Mouse (Mus musculus) yolk sac, embryonic 10.5 days (tissue): ENCODE measurements around the gene Acot5.
A peak's percentile ranks its signal among the peaks of the same experiment; 100 is the strongest.
"Not testable (repeated sequence)": the region's sequence is repeated elsewhere in the genome, so short reads cannot be mapped to it uniquely, and the experiment has no call there.

ENCODE experiments used
- DNase-seq: peaks from one replicate; pipeline ENCODE4 v3.0.0-alpha.2; 2017; ENCODE audit warnings: low spot score

Gene Acot5

GRCm38 (mm10) chr12:84062336-84062735 lies 6.8 kb upstream of the Acot5 start:
- no peak for DNase-seq

GRCm38 (mm10) chr12:84063228-84063627 lies 5.9 kb upstream of the Acot5 start:
- no peak for DNase-seq

- no peak for DNase-seq
These were observed 5.3 kb upstream of the Acot5 start for GRCm38 (mm10) chr12:84063833-84064232.

- DNase-seq: no peak
These were observed 4.5 kb upstream of the Acot5 start for GRCm38 (mm10) chr12:84064621-84065020.

DNA sequence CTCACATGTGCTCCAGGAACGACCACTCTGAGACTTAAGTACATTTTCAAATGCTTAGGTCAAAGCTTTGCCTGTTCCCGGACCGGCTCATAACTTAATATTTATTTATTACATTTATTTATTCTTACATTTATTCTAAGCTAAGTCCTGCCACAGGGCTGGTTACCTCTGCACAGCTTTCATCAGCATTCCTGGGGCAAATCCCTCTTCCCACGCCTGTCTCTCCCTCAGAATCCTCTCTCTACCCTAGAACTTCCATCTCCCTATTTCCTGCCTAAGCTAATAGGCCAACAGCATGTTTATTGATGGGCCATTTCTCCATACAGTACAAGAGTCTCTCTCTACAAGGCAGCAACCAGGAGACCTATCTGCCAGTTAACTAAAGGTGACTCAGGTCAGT lies 1.4 kb upstream of the Acot5 start:
- DNase-seq: no peak

DNA sequence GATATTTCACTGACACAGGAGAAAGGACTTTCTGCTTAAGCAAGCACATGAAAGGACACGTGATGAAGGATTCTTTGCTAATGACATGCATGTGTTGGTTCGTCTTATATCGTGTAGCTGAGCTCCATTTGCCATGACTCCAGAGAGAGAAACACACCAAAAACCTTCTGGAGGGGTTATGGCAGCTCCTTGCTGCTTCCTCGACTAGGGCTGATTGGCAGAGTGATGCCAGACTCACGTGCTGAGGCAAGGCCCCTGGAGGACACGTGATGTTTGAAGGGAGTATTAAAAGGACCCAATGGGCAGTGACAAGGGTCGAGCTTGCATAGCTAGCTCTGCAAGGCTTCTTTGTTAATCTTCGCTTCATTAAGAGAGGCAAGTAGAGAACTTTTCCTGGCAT lies 829 bp upstream of the Acot5 start:
- no peak for DNase-seq

GRCm38 (mm10) chr12:84069582-84069981 lies 457 bp downstream of the Acot5 start:
- DNase-seq: not testable (repeated sequence)

- DNase-seq: no peak
These were observed 2.6 kb downstream of the Acot5 start for GRCm38 (mm10) chr12:84071696-84072095.

DNA sequence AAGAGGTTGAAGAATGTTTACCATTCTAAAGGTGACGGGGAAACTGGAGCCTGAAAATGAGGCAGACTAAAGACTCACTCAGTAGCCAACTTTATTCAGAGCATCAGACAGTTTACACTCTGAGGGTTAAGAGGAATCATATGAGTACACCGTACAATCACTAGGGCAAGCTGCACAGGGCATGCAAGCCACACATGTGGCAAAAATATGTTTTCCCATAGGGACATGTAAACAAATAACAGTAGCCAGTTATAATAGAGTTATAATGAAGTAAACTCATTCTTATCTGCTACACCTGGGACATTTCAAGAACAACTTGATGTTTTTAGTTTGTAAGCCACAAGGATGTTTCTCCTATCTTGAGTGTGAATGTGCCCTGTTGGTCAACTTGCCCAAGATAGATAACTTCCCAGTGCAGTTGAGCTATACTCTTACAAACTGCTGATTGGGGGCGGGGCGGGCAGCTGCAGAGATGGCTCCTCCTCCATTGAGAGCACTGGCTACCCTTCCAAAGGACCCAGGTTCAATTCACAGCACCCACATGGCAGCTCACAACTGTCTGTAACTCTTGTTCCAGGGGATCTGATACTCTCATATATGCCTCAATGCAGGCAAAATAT lies 8.4 kb downstream of the Acot5 start:
- DNase-seq: no peak

DNA sequence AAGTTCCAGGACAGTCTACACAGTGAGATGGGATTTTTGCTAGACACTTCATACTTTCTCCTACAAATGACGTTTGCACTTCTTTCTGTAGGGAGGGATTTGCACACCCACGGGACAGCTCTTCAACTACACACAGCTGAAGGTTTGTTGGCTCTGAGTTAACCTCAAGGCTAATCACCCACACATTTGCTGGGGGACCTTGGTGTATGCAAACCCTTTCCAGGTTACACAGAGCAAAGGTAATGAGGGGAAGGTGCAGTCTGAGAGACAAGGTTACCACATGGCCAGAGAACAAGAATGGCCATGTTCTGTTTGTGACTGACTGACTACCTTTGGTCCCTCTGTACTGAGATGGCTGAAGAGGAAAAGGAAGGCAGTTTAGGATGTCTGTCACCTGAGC lies 14.7 kb downstream of the Acot5 start:
- no peak for DNase-seq

DNA sequence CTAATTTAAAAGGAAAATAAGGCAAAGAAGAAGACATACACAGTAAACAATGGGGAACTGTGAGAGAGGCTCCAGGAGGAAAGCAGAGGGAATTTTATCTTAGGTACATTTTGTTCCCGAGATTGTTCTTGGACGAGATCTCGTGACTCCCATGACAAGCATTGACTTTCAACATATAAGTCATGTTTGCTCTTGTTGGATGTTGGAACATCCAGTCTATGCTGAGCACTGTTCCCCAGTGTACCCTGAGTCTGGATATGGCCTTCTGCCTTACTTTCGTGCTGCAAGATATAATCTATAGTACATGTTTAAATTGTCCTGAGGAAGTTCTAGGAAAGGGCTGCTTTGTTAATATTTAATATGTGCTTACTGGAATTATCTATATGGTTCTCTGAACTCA lies 15.5 kb downstream of the Acot5 start:
- DNase-seq: no peak

DNA sequence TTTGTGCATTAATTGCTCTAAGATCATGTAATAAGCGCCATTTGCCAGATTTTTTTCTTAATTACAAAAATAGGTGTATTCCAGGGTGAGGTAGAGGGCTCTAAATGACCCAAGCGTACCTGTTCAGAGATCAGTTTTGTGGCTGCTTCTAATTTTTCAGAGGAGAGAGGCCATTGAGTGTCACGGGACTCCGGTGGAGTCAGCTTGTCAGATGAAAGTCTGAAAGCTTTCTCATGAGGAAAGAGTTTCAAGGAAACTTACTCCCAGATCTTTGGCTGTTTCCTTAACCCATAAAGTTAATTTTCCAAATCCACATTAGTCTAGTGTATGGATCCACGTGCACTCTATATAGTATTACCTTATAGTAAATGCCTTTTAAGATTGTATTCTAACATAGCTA lies 25.5 kb downstream of the Acot5 start:
- not testable (repeated sequence) for DNase-seq

DNA sequence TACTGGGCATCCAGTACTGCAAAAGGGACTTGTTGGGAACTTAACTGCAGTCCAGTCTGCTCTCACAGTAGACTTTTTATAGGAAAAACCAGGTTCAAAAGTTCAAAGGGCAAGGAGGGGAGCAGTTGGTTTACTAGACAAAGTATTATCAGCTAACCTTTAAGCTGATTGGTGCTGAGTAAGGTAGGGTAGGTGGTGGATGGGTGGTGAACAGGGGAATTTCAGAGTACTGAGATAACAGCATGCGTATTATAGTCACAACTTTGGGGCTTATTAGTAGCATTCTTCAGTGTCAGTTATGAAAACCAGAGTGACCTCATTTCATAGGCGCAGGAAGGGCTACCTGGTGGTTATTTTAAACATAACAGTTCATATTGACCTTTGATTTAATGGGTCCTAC lies 30.5 kb downstream of the Acot5 start:
- DNase-seq: peak; percentile 54

GRCm38 (mm10) chr12:84100071-84100470 lies 30.9 kb downstream of the Acot5 start:
- DNase-seq: no peak

- DNase-seq: peak; percentile 58
These were observed 31.7 kb downstream of the Acot5 start, which contains the start of gene Acot6 for GRCm38 (mm10) chr12:84100604-84101492. Acot6 (plus strand) TSS chr12:84100654.

GRCm38 (mm10) chr12:84101493-84101845 lies 32.3 kb downstream of the Acot5 start:
- DNase-seq: no peak

- DNase-seq: no peak
These were observed 37.9 kb downstream of the Acot5 start for GRCm38 (mm10) chr12:84107012-84107411.

GRCm38 (mm10) chr12:84107692-84108091 lies 38.6 kb downstream of the Acot5 start:
- no peak for DNase-seq

DNA sequence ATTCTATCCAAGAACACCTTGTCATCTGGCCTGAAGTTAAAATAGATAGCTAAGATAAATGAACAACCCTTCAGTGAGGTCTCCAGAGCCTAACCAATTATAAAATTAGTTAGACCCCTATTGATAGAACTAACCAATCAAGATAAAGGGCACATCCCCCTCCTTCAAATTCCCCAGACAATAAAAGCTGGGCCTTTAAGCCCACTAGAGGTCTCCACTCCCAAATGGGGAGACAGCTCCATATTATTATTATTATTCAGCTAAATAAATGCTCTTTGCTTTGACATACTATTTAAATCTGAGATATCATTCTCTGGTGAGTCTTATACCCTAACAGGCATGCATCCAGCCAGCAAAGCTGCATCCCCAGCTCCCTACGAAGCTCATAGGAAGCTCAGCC lies 40.8 kb downstream of the Acot5 start:
- no peak for DNase-seq

DNA sequence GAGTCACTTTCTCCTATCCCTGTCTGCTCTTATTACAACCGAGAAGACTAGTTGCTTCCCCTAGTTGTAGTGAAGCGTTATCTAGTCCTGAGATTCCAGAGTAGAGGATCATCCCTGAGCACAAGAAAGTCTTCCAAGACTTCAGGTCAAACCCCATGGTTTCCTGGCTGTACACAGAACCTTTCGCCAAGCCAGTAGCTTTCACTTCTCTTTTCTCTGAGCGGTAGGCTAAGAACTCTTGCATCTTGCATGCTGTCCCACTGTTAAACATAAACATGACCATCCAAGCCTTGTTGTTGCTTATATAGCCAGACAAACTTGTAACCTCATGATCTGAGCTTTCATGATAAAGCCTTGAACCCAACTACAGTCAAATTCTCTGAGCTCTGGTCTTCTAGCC lies 41.7 kb downstream of the Acot5 start:
- DNase-seq: no peak

DNA sequence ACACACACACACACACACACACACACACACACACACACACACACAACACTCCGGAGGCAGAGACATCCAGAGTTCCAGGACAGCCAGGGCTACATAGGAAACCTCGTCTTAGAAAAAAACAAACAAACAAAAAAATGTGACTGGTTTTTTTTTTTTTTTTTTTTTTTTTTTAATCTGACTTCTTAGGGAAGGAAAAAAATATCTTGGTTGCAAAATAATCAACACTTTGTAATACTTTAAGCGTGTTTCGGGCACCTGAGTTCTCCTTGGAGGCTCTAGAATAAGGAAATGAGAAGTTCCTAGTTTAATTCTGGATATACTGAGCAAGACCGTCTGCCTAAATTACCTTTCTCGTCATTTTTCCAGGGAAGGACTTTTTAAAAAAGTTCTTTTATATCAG lies 44.6 kb downstream of the Acot5 start:
- no peak for DNase-seq

DNA sequence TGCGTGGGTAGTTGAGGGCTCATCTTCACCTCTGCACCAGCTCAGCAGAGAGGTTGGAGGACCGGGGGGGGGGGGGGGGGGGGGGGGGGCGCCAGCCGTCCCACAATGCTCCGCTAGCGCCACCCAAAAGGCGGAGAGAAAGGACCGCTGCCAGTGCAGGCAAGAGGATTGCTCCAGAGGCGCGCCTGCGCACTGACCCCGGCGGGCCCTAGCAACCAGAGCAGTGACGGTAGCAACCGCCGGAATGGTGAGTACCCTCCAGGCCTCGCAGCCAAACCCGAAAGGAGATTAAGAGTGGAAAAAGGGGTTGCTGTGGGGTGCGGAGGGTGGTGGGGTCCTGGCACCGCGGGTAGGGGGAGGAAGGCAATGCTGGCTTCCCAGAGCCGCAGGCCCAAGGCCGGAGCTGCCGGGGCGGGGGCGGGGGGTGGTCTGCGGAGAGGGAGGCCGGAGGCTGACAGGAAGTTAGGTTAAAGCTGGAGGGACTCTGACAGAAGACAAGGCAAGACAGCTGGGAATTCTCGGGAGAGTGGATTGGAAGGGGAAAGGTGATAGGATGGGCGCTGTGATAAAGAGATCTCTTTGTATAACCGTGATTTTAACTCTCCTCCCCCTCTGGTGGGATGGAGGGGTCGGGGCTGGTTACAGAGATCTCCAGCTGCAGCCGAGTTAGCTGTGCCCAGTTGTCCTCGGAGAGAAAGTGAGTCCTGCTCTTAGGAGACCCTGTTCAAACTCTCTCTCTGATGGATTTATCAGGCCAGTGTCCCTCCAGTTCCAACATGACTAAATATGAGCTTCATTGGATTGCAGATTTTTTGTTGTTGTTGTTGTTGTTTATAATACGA lies 45.2 kb downstream of the Acot5 start, which contains the start of gene Dnal1:
TSS of gene Dnal1 (plus strand) at position 214 of the 842 bp plus-strand sequence.
- peak; percentile 95 for DNase-seq

GRCm38 (mm10) chr12:84119584-84119983 lies 50.5 kb downstream of the Acot5 start:
- DNase-seq: no peak
